Mouse (Mus musculus): ENCODE measurements around the gene Dmbx1. TPM values are rescaled to one million over a fixed set of nuclear protein-coding genes. Genes with fewer than 3 reads are reported as not detected.

Dmbx1 gene
- total and polyA plus RNA-seq, 3 experiments, result 0.19 to 2.3 TPM; not detected in 1

GRCm38 (mm10) chr4:115885846-115886245 lies 53.9 kb downstream of the Dmbx1 start:
- no peaks in the 10 kb centered on the region for H3K79me2 ChIP-seq (ENCODE audit: control insufficient read depth, insufficient read depth, low read length, poor library complexity)
- no peaks in the 10 kb centered on the region for H3K4me1 ChIP-seq (ENCODE audit: control insufficient read depth in 1 of 2, insufficient read depth in 2 of 2, low read length in 2 of 2)
- H3K4me3 ChIP-seq (ENCODE audit: control insufficient read depth in 1 of 2, insufficient read depth in 1 of 2, low read depth in 2 of 2, low read length in 2 of 2), result no peak overlapping the region
- no peak for TF ChIP-seq RAD21 (IDR thresholded peaks at IDR 0.05; ENCODE audit: low read depth, low read length)
- no peak for TF ChIP-seq MAX (IDR thresholded peaks at IDR 0.05; ENCODE audit: low read length)
- no peak for DNase-seq (ENCODE audit: low read depth, low spot score)
- H3K27ac ChIP-seq (ENCODE audit: control insufficient read depth, low read depth, low read length), result no peak overlapping the region
- H3K9ac ChIP-seq (ENCODE audit: control insufficient read depth, low read depth, low read length, poor library complexity, severe bottlenecking), result no peak overlapping the region
- no peaks in the 10 kb centered on the region for H3K36me3 ChIP-seq (ENCODE audit: control insufficient read depth in 1 of 2, insufficient read depth in 2 of 2, low read length in 2 of 2)
- no peaks in the 10 kb centered on the region for H3K9me3 ChIP-seq (replicated peaks; ENCODE audit: insufficient read depth, low read length)
- H3K27me3 ChIP-seq (ENCODE audit: control insufficient read depth in 1 of 2, insufficient read depth in 2 of 2, low read length in 2 of 2), result no peaks in the 10 kb centered on the region

- no peaks in the 10 kb centered on the region for H3K36me3 ChIP-seq (ENCODE audit: control insufficient read depth in 1 of 2, insufficient read depth in 2 of 2, low read length in 2 of 2)
- H3K9ac ChIP-seq (ENCODE audit: control insufficient read depth, low read depth, low read length, poor library complexity, severe bottlenecking), result no peak within 1 kb of the TSS
- no peaks in the 10 kb centered on the region for H3K9me3 ChIP-seq (replicated peaks; ENCODE audit: insufficient read depth, low read length)
- no peak within 1 kb of the TSS for H3K27ac ChIP-seq (ENCODE audit: control insufficient read depth, low read depth, low read length)
- no peaks in the 10 kb centered on the region for H3K4me1 ChIP-seq (ENCODE audit: control insufficient read depth in 1 of 2, insufficient read depth in 2 of 2, low read length in 2 of 2)
- TF ChIP-seq NRF1 (IDR thresholded peaks at IDR 0.05; ENCODE audit: insufficient read depth, low read depth, low read length, poor library complexity, severe bottlenecking) (no peak), KAT2A (conservative IDR thresholded peaks at IDR 0.05; ENCODE audit: low read depth, low read length) (no peak), E2F4 (IDR thresholded peaks at IDR 0.05; ENCODE audit: borderline replicate concordance, low read depth, low read length) (no peak), CHD1 (IDR thresholded peaks at IDR 0.05; ENCODE audit: low read depth, low read length) (no peak), SMC3 (IDR thresholded peaks at IDR 0.05; ENCODE audit: low read depth, low read length) (no peak), UBTF (IDR thresholded peaks at IDR 0.05; ENCODE audit: borderline replicate concordance, insufficient read depth, low read depth, low read length) (no peak), TAL1 (IDR thresholded peaks at IDR 0.05; ENCODE audit: low read length) (no peak)
- no peaks in the 10 kb centered on the region for H3K27me3 ChIP-seq (ENCODE audit: control insufficient read depth in 1 of 2, insufficient read depth in 2 of 2, low read length in 2 of 2)
- no peak for DNase-seq (ENCODE audit: low read depth, low spot score)
- no peaks in the 10 kb centered on the region for H3K79me2 ChIP-seq (ENCODE audit: control insufficient read depth, insufficient read depth, low read length, poor library complexity)
- no peak within 1 kb of the TSS for H3K4me3 ChIP-seq (ENCODE audit: control insufficient read depth in 1 of 2, insufficient read depth in 1 of 2, low read depth in 2 of 2, low read length in 2 of 2)
Measured at GRCm38 (mm10) chr4:115884022-115884421, 55.7 kb downstream of the Dmbx1 start, which contains the start of gene Kncn. TSS of gene Kncn (plus strand) at chr4:115884400.

- Histone ChIP-seq H3K4me3 (ENCODE audit: control insufficient read depth in 1 of 2, insufficient read depth in 1 of 2, low read depth in 2 of 2, low read length in 2 of 2) (no peak overlapping the region), H3K27ac (ENCODE audit: control insufficient read depth, low read depth, low read length) (no peak overlapping the region), H3K4me1 (ENCODE audit: control insufficient read depth in 1 of 2, insufficient read depth in 2 of 2, low read length in 2 of 2) (no peaks in the 10 kb centered on the region), H3K9ac (ENCODE audit: control insufficient read depth, low read depth, low read length, poor library complexity, severe bottlenecking) (no peak overlapping the region), H3K27me3 (ENCODE audit: control insufficient read depth in 1 of 2, insufficient read depth in 2 of 2, low read length in 2 of 2) (no peaks in the 10 kb centered on the region), H3K79me2 (ENCODE audit: control insufficient read depth, insufficient read depth, low read length, poor library complexity) (no peaks in the 10 kb centered on the region), H3K36me3 (ENCODE audit: control insufficient read depth in 1 of 2, insufficient read depth in 2 of 2, low read length in 2 of 2) (no peaks in the 10 kb centered on the region), H3K9me3 (replicated peaks; ENCODE audit: insufficient read depth, low read length) (no peaks in the 10 kb centered on the region)
- TF ChIP-seq EP300 (IDR thresholded peaks at IDR 0.05; ENCODE audit: low read depth in 1 of 2, low read length in 2 of 2) (no peak), SMC3 (IDR thresholded peaks at IDR 0.05; ENCODE audit: low read depth, low read length) (no peak), ZMIZ1 (IDR thresholded peaks at IDR 0.05; ENCODE audit: low read depth, low read length) (no peak), MXI1 (IDR thresholded peaks at IDR 0.05; ENCODE audit: low read depth, low read length) (no peak), GATA1 (IDR thresholded peaks at IDR 0.05; ENCODE audit: low read depth, low read length) (no peak), ELF1 (IDR thresholded peaks at IDR 0.05; ENCODE audit: low read depth, low read length) (no peak), TCF12 (IDR thresholded peaks at IDR 0.05; ENCODE audit: low read depth, low read length) (no peak), RCOR1 (IDR thresholded peaks at IDR 0.05; ENCODE audit: low read depth, low read length) (no peak), SIN3A (IDR thresholded peaks at IDR 0.05; ENCODE audit: low read length) (no peak), E2F4 (IDR thresholded peaks at IDR 0.05; ENCODE audit: borderline replicate concordance, low read depth, low read length) (no peak), POLR2AphosphoS2 (IDR thresholded peaks at IDR 0.05; ENCODE audit: low read length) (no peak), ETS1 (IDR thresholded peaks at IDR 0.05; ENCODE audit: low read depth, low read length) (no peak), CHD1 (IDR thresholded peaks at IDR 0.05; ENCODE audit: low read depth, low read length) (no peak)
- no peak for DNase-seq (ENCODE audit: low read depth, low spot score)
Measured at GRCm38 (mm10) chr4:115882195-115882594, 57.5 kb downstream of the Dmbx1 start.
